Mouse (Mus musculus): ENCODE measurements at regions not wholly inside any gene's neighbourhood (a gene's known extent, or its start where the extent isn't known, plus 50 kb on each side); places are given as distances from the start of the nearest gene placed in this dataset.

DNA sequence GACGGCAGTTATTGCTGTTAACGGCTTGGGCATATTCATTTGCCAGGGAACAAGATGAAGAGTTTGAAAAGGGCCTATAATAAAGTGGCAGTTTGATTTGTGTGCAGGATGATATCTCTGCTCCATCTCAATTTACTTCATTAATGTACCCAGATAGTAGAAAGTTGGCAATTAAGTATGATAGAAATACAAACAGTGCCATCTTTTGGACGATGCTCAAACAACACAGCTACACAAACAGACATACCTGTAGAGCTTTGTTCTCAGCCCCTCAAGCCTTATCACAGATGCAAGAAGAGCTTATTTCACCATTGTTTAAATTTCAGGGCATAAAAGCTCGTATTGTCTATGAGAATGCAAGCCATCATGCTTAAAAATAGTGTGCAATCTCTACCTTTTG is 82.2 kb downstream of the Tnfsf11 start:
- H3K9ac ChIP-seq: no peak overlapping the region
- H3K27ac ChIP-seq (replicated peaks): no peak overlapping the region
- H3K4me1 ChIP-seq: no peaks in the 10 kb centered on the region
- no peak overlapping the region for H3K4me3 ChIP-seq
- H3K4me2 ChIP-seq: no peak overlapping the region
- no peaks in the 10 kb centered on the region for H3K27me3 ChIP-seq (replicated peaks)
- no peaks in the 10 kb centered on the region for H3K9me3 ChIP-seq
- no peaks in the 10 kb centered on the region for H3K36me3 ChIP-seq
- 68% methylated on average over 4 of the region's 4 CpGs for WGBS
- no peak for ATAC-seq (ENCODE audit: extremely low read depth, insufficient number of reproducible peaks, low FRiP score, low TSS enrichment)

DNA sequence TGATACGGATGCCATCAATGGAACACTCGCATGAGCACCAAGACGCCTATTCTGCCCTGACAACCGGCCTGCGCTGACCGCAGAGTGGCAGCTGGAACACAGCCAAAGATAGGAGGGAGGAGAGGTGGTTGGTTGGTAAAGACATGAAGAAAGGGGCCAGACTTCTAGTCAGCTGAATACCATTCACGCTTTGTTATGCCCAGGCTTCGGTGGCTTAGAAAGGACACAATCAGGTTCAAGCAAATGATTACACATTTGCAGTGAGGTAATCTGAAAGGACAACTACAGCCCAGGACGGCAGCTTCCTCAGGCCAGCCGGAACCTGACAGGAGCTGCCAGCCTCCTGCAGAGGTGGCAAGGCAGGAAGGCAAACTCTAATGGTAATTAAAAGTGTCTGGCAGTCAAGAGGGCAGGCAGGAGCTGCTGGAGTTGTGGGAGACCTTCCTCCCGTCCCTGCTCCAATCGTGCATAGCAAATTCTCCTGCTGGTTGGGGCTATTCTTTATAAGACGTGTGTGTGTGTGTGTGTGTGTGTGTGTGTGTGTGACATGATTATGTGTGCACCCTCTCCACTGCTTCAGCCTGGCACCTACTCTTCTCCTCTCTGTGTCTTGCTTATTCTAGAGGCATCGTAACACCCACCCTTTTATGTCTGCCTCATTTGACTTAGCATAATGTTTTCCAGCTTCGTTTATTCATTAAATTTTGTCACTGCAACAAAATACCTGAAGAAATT is 91.4 kb downstream of the Tnfsf11 start:
- no peaks in the 10 kb centered on the region for H3K36me3 ChIP-seq
- no peaks in the 10 kb centered on the region for H3K9me3 ChIP-seq
- H3K9ac ChIP-seq: peak overlapping the region; percentile 62
- WGBS: 29% methylated on average over 15 of the region's 15 CpGs
- H3K4me3 ChIP-seq: peak overlapping the region; percentile 22; the same call in 1 of the 2 replicates
- H3K4me2 ChIP-seq: peak overlapping the region; percentile 59
- H3K4me1 ChIP-seq: peaks cover 17% of the 10 kb centered on the region
- H3K27ac ChIP-seq (replicated peaks): peak overlapping the region; percentile 64
- ATAC-seq (ENCODE audit: extremely low read depth, insufficient number of reproducible peaks, low FRiP score, low TSS enrichment): no peak
- H3K27me3 ChIP-seq (replicated peaks): no peaks in the 10 kb centered on the region

DNA sequence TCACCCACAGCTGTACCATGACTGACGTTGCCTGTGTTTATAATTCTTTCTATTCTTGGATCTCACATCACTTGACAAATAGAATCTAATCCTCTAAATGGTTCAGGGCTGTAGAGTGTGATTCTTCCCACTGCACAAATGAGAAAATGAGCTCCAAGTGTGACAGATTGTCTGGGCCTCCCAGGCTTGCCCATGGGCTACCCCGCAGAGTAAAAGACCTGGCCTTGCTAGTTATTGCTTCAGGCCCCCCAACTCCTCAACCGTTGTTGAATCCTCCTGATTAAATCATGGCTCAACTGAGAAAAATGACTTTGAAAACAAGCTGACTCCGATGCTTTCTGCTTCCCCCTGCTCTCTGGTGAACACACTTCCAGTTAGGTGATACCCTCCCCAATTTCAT is 92.4 kb downstream of the Tnfsf11 start:
- Histone ChIP-seq H3K36me3 (no peaks in the 10 kb centered on the region), H3K9me3 (no peaks in the 10 kb centered on the region), H3K9ac (no peak overlapping the region), H3K27ac (replicated peaks) (no peak overlapping the region), H3K27me3 (replicated peaks) (no peaks in the 10 kb centered on the region), H3K4me1 (peaks cover 17% of the 10 kb centered on the region), H3K4me3 (no peak overlapping the region), H3K4me2 (no peak overlapping the region)
- ATAC-seq (ENCODE audit: extremely low read depth, insufficient number of reproducible peaks, low FRiP score, low TSS enrichment): no peak
- 72% methylated on average over 4 of the region's 4 CpGs for WGBS

DNA sequence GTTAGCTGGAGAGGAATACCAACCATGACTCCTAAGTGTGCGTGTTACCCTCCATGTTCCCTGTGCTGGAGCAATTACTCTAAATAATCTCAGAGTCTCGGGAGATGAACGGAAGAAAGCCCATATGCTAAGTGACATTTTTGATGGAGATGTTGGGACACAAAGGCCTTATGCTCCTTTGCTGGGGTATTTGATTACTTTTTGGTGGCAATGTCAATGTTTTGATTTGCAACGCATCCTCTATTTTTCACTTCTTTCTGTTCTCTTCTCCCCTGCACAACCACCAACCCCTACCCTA is 103.3 kb downstream of the Tnfsf11 start:
- no peak for ATAC-seq (ENCODE audit: extremely low read depth, insufficient number of reproducible peaks, low FRiP score, low TSS enrichment)
- Histone ChIP-seq H3K9me3 (no peaks in the 10 kb centered on the region; the same call in 1 of the 2 replicates), H3K4me3 (no peak overlapping the region), H3K4me1 (no peaks in the 10 kb centered on the region), H3K27ac (replicated peaks) (no peak overlapping the region), H3K9ac (no peak overlapping the region), H3K27me3 (replicated peaks) (no peaks in the 10 kb centered on the region), H3K4me2 (no peak overlapping the region), H3K36me3 (no peaks in the 10 kb centered on the region)
- 86% methylated on average over 4 of the region's 4 CpGs for WGBS

DNA sequence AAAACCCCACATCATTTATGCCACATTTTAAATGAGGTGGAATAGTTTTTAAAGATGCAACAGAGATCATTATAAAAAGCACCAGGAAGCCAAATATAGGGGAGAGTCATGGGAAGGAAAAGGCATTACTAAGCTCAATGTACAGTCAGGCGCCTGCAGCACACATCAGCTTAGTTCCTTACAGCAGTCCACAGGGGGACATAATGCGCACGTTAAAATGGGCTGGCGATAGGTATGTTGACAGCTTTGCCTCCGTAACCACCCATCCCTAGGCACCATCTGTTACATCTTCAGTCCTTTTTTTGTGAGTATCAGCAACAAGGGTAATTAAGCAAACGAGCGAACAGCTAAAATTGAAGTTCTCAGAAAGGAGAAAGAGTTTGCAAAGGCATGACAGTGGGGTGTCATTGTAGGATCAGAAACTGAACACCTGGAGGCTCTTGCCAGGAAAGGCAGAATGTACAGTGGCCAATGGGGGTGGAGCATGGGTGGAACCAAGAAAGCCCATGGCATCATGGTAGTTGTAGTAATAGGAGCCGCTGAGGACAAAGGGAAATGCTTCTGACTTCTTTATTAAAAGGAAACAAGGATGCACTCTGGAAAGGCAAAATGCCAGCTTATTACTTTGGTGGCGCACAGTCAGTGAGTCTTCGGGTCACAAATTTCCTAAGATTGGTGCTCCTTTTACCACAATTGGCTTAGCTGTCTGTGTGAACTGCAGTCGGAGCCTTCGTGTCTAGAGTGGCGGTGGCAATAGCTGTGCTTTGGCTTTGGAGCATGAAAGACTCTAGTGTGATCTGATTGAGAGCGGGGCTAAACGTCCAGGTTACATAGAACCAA is 103.9 kb downstream of the Tnfsf11 start:
- no peaks in the 10 kb centered on the region for H3K36me3 ChIP-seq
- H3K4me1 ChIP-seq: no peaks in the 10 kb centered on the region
- H3K27ac ChIP-seq (replicated peaks): no peak overlapping the region
- WGBS: 77% methylated on average over 15 of the region's 15 CpGs
- no peaks in the 10 kb centered on the region for H3K27me3 ChIP-seq (replicated peaks)
- no peak overlapping the region for H3K4me2 ChIP-seq
- no peak overlapping the region for H3K4me3 ChIP-seq
- H3K9ac ChIP-seq: no peak overlapping the region
- ATAC-seq (ENCODE audit: extremely low read depth, insufficient number of reproducible peaks, low FRiP score, low TSS enrichment): no peak
- peaks cover 2% of the 10 kb centered on the region for H3K9me3 ChIP-seq

DNA sequence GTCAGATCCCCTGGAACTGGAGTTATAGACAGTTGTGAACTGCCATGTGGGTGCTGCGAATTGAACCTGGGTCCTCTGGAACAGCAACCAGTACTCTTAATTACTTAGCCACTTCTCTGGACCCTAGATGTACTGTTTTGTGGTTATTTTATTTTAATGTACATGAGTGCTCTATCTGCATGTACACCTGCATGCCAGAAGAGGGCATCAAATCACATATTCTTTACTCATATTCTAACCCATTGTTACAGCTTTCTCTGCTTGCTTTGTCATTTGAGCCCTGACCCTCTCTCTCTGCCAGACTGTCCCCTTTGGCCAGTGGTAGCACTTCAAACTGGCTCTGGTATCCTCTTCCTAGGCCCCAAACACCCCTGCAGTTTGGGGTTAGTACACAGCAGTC is 105.1 kb downstream of the Tnfsf11 start:
- no peaks in the 10 kb centered on the region for H3K4me1 ChIP-seq
- no peaks in the 10 kb centered on the region for H3K27me3 ChIP-seq (replicated peaks)
- H3K4me3 ChIP-seq: no peak overlapping the region
- H3K9ac ChIP-seq: no peak overlapping the region
- no peaks in the 10 kb centered on the region for H3K36me3 ChIP-seq
- H3K27ac ChIP-seq (replicated peaks): no peak overlapping the region
- ATAC-seq (ENCODE audit: extremely low read depth, insufficient number of reproducible peaks, low FRiP score, low TSS enrichment): no peak
- peaks cover 6% of the 10 kb centered on the region for H3K9me3 ChIP-seq
- no peak overlapping the region for H3K4me2 ChIP-seq
- WGBS: 67% methylated on average over 1 of the region's 1 CpGs

DNA sequence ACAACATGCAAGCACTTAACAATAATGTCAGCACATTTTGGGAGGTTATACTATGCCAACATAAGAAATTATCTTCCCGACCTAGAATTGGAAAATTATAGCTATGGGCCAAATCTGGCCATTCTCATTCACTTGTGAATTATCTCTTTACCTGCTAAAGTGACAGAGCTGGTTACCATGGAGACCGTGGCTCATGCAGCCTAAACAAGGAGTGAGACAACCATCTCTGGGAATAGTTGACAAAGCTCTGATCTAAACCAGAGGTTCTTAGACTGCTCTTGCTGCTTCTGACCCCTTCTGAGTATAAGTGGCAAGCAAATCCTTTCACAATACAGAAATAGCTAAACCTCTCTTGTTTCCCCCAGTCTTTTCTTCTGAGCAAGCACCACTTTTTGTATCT is 108.7 kb upstream of the Fam216b start:
- no peak overlapping the region for H3K27ac ChIP-seq (replicated peaks)
- no peak overlapping the region for H3K9ac ChIP-seq
- H3K4me2 ChIP-seq: no peak overlapping the region
- no peaks in the 10 kb centered on the region for H3K4me1 ChIP-seq
- H3K27me3 ChIP-seq (replicated peaks): no peaks in the 10 kb centered on the region
- no peak for ATAC-seq (ENCODE audit: extremely low read depth, insufficient number of reproducible peaks, low FRiP score, low TSS enrichment)
- peaks cover 6% of the 10 kb centered on the region for H3K9me3 ChIP-seq
- no peak overlapping the region for H3K4me3 ChIP-seq
- 68% methylated on average over 2 of the region's 2 CpGs for WGBS
- no peaks in the 10 kb centered on the region for H3K36me3 ChIP-seq

DNA sequence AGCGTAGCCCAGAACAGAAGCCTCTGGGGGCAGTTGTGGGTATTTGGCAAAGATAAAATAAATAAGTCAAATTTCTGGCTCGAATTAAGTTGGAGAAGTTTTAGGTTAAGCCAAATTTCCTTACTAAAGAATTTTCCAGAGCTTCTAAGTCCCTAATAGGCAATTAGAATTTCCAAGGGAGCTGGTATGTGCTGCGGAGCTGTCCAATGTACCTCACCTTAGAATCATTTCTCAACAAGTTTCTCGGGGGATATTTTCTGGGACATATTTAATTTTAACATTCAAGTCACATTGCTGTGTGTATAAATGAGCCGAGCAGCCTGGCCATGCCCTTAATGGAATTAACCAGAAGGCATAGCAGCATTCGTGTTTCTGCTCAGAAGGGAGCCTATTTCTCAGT is 90.8 kb upstream of the Fam216b start:
- no peak for ATAC-seq (ENCODE audit: extremely low read depth, insufficient number of reproducible peaks, low FRiP score, low TSS enrichment)
- H3K27me3 ChIP-seq (replicated peaks): no peaks in the 10 kb centered on the region
- WGBS: 48% methylated on average over 6 of the region's 6 CpGs

DNA sequence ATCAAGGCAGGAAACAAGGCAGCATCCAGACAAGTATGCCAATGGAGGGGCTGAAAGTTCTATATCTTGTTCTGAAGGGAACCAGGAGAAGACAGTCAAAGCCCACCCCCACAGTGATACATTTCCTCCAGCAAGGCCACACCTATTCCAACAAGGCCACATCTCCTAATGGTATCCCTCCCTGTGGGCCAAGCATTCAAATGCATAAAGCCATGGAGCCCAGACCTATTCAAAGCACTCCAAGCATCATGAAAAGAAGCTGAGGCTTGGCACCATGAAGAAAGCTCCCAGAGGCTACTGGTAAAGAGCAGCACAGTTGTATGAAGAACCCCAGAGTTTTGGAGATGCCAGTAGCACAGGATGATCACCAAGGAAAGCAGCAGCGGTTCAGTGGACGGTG is 84.6 kb upstream of the Fam216b start:
- H3K27ac ChIP-seq (replicated peaks): no peak overlapping the region
- WGBS: 65% methylated on average over 2 of the region's 2 CpGs
- ATAC-seq (ENCODE audit: extremely low read depth, insufficient number of reproducible peaks, low FRiP score, low TSS enrichment): no peak

More for the DNA sequence above, 90.8 kb upstream of the Fam216b start:
- no peaks in the 10 kb centered on the region for H3K36me3 ChIP-seq
- no peak overlapping the region for H3K4me2 ChIP-seq
- no peaks in the 10 kb centered on the region for H3K4me1 ChIP-seq
- H3K27ac ChIP-seq (replicated peaks): no peak overlapping the region
- no peaks in the 10 kb centered on the region; the same call in 1 of the 2 replicates for H3K9me3 ChIP-seq
- no peak overlapping the region for H3K4me3 ChIP-seq
- no peak overlapping the region for H3K9ac ChIP-seq

DNA sequence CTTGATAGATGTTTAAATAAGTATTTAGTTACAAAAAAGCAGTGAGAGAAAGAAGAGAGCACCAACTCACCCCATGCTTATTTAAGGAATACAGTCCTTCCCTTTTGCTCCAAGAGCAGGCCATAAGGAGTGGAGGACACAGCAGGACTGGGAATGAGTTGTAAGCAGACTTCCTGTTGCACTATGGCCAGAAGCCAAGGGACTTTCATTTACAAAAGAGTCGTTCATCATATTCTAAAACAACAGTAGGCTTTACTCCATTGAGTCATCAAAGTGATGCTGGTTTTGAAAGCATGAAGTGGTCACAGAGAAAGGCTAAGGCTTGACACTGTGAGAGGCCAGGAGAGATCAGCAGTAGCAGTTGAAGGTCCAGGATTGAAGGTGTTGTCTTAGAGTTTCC is 84.1 kb upstream of the Fam216b start:
- WGBS: 54% methylated on average over 1 of the region's 1 CpGs
- Histone ChIP-seq H3K9me3 (no peaks in the 10 kb centered on the region; the same call in 1 of the 2 replicates), H3K4me3 (no peak overlapping the region), H3K36me3 (no peaks in the 10 kb centered on the region), H3K27ac (replicated peaks) (no peak overlapping the region), H3K4me2 (no peak overlapping the region), H3K9ac (no peak overlapping the region), H3K4me1 (no peaks in the 10 kb centered on the region), H3K27me3 (replicated peaks) (no peaks in the 10 kb centered on the region)
- ATAC-seq (ENCODE audit: extremely low read depth, insufficient number of reproducible peaks, low FRiP score, low TSS enrichment): no peak

More for the DNA sequence above, 84.6 kb upstream of the Fam216b start:
- Histone ChIP-seq H3K27me3 (replicated peaks) (no peaks in the 10 kb centered on the region), H3K36me3 (no peaks in the 10 kb centered on the region), H3K9me3 (no peaks in the 10 kb centered on the region; the same call in 1 of the 2 replicates), H3K9ac (no peak overlapping the region), H3K4me2 (no peak overlapping the region), H3K4me3 (no peak overlapping the region), H3K4me1 (no peaks in the 10 kb centered on the region)

DNA sequence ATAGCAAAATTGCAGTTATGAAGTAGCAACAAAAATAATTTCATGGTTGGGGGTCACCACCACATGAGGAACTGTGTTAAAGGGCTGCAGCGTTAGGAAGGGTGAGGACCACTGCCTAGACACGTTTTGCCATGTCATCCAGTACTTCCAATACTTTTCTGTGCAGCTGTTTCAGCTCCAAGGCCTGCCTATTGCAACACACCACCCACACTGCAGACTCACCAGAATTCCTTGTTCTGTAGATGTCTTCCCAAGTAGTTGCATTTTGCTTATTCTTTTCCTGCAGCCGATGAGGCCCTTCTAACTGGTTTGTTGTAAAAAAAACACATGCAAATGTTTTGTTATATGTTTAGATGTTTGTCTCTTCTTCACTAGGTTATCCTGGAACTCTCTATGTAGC is 72.0 kb upstream of the Fam216b start:
- ATAC-seq (ENCODE audit: extremely low read depth, insufficient number of reproducible peaks, low FRiP score, low TSS enrichment): no peak
- H3K4me1 ChIP-seq: no peaks in the 10 kb centered on the region
- 74% methylated on average over 3 of the region's 3 CpGs for WGBS

DNA sequence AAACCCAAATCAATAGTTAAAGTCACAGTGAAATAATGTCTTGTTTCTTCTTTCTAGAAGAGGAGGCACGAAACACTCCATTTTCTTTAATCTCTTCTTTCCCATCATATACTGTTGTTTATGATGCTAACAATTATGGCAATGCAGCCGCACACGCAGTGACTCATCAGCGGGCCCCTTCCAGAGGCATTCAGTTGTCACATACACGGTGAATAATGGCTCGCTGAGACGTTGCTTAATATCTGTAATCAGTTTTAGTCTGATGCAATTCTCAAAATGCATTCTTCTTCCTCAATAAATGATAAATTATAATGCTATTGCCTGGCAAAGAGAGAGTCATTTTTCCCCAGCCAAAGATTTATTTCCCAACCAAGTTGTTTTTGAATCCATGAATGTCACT is 70.8 kb upstream of the Fam216b start:
- no peak for ATAC-seq (ENCODE audit: extremely low read depth, insufficient number of reproducible peaks, low FRiP score, low TSS enrichment)
- H3K4me2 ChIP-seq: no peak overlapping the region
- H3K9me3 ChIP-seq: no peaks in the 10 kb centered on the region
- H3K27ac ChIP-seq (replicated peaks): no peak overlapping the region
- H3K27me3 ChIP-seq (replicated peaks): no peaks in the 10 kb centered on the region
- H3K9ac ChIP-seq: no peak overlapping the region
- H3K4me1 ChIP-seq: no peaks in the 10 kb centered on the region
- no peak overlapping the region for H3K4me3 ChIP-seq
- no peaks in the 10 kb centered on the region for H3K36me3 ChIP-seq
- WGBS: 82% methylated on average over 7 of the region's 7 CpGs

More for the DNA sequence above, 72.0 kb upstream of the Fam216b start:
- Histone ChIP-seq H3K36me3 (no peaks in the 10 kb centered on the region), H3K9me3 (no peaks in the 10 kb centered on the region), H3K9ac (no peak overlapping the region), H3K27ac (replicated peaks) (no peak overlapping the region), H3K4me2 (no peak overlapping the region), H3K27me3 (replicated peaks) (no peaks in the 10 kb centered on the region), H3K4me3 (no peak overlapping the region)
